ENCODE assay signal across 7 mouse cellular contexts in the genomic region with DNA sequence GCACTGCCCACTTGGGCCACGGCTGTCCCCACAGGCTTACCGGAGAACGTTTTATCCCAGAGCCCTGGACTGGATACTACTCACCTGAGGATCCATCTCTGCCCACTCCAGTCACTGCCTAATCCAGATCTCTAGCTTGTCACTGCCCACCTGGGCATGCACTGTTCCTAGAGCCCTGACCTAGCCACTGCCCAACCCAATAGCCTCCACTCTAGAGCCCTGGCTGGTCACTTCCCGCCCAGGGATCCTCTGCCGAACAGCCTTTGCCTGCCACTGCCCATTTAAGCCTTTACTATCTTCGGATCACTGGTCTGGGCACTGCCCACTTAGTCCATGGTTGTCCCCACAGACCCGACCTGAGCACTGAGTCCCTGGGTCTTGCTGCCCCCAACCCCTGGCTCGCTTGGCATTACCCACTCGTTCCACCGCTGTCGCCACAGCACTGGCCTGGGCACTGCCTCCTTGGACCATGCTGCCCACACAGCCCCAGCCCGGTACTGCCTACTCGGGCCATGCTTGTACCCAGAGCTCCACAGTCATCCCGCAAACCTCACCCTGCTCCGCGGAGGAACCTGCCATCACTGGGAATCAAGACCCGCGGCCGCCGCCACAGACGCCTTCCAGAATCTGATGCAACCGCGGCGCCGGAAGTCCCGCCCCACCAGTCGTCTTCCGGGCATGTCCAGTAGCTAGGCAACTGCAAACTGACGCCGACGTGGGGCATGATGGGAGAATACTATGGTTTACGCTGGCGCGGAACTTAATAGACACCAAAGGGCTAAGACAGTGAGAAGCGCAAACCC. TPM values are rescaled to one million over a fixed set of nuclear protein-coding genes. Genes with fewer than 3 reads are reported as not detected.
DNase-seq lines count a peak whose midpoint lies in the region; ATAC-seq lines count a peak whose summit lies in the region.

A gene (minus strand): TSS at position 663 of the 803 bp plus-strand sequence.

- peak; percentile 99 for ATAC-seq in intestine, embryonic 15.5 days

- 0 out of 2 replicates have a peak within 1 kb of the TSS, but pooled peaks have one; percentile 45 for H3K27ac ChIP-seq in intestine, embryonic 15.5 days
- H3K27ac ChIP-seq in midbrain, embryonic 10.5 days (replicated peaks): peak within 1 kb of the TSS; percentile 89

- WGBS in intestine, embryonic 15.5 days: 2% methylated on average over 35 of the region's 35 CpGs
- WGBS in midbrain, embryonic 10.5 days: 2% methylated on average over 35 of the region's 35 CpGs

- H3K27me3 ChIP-seq in intestine, embryonic 15.5 days (replicated peaks): no peaks in the 10 kb centered on the region
- H3K27me3 ChIP-seq in midbrain, embryonic 10.5 days (ENCODE audit: low read depth, poor library complexity, severe bottlenecking): no peaks in the 10 kb centered on the region

- peaks cover 20% of the 10 kb centered on the region for H3K4me1 ChIP-seq in intestine, embryonic 15.5 days (replicated peaks)
- peaks cover 21% of the 10 kb centered on the region for H3K4me1 ChIP-seq in midbrain, embryonic 10.5 days

- H3K4me3 ChIP-seq in intestine, embryonic 15.5 days (replicated peaks): peak within 1 kb of the TSS; percentile 77
- H3K4me3 ChIP-seq in midbrain, embryonic 10.5 days: peak within 1 kb of the TSS; percentile 79

- H3K9me3 ChIP-seq in intestine, embryonic 15.5 days: no peaks in the 10 kb centered on the region
- H3K9me3 ChIP-seq in midbrain, embryonic 10.5 days (replicated peaks): no peaks in the 10 kb centered on the region

- peak; percentile 96 for DNase-seq in adrenal gland, adult 2 months
- peak; percentile 94 for DNase-seq in embryo, embryonic 11.5 days (ENCODE audit: low read depth, low spot score)
- DNase-seq in gastrocnemius, postnatal 36 days: peak; percentile 93 to 94
- peak; percentile 93 to 96 for DNase-seq in left cerebral cortex, postnatal 25 days (ENCODE audit: low spot score in 2 of 2)
- peak; percentile 97 for DNase-seq in midbrain, embryonic 10.5 days (ENCODE audit: low spot score)
- DNase-seq in right cerebral cortex, postnatal 4 days: peak; percentile 88

- intact Hi-C loops in gastrocnemius, postnatal 36 days (cut with DNase I): no loop called here
- intact Hi-C loops in left cerebral cortex, postnatal 25 days (cut with DNase I): loop anchor here (5.0 kb wide), 2 partner anchors 47 to 88 kb away; a partner anchor contains a TSS

- H3K9ac ChIP-seq in intestine, embryonic 15.5 days: peak within 1 kb of the TSS; percentile 77

- 0 out of 2 replicates have a peak, but pooled peaks cover 2% of the 10 kb centered on the region for H3K36me3 ChIP-seq in intestine, embryonic 15.5 days
- H3K36me3 ChIP-seq in midbrain, embryonic 10.5 days: peaks cover 28% of the 10 kb centered on the region

- peak within 1 kb of the TSS; percentile 82 for H3K4me2 ChIP-seq in intestine, embryonic 15.5 days (replicated peaks)

RNA-seq across cellular contexts. Expression of the gene that starts here (rescaled TPM):
- total RNA-seq in adrenal gland, adult 2 months (2021): 10 to 100 TPM; 42.9 to 51.3 TPM
- polyA plus RNA-seq in adrenal gland, adult 2 months (2012; rRNA removed): 9.4 and 10.5 TPM in 2 replicates
- total RNA-seq in gastrocnemius, postnatal 36 days (2021): 10 to 100 TPM; 33.9 to 38.6 TPM
- polyA plus RNA-seq in intestine, embryonic 15.5 days (2015; fragmentation: Nextera tagmentation; extraction: Ambion mirVana): 57.6 and 62.7 TPM in 2 replicates
- 10 to 100 TPM; 52.6 to 53.8 TPM for total RNA-seq in left cerebral cortex, postnatal 25 days (2021)
- 82.0 and 86.7 TPM in 2 replicates for polyA plus RNA-seq in midbrain, embryonic 10.5 days (2016; fragmentation: Nextera tagmentation; extraction: Ambion mirVana)

Comparison
In these comparisons a context has a peak if more than half of its experiments do, and no peak if none do; other contexts are left out.
1. Peak in every context shown above with its lines: DNase-seq, ATAC-seq, H3K4me3 ChIP-seq and H3K27ac ChIP-seq.